Mouse (Mus musculus) limb, embryonic 15.5 days (tissue): ENCODE results near the gene 1700042G07Rik. TPM values are rescaled to one million over a fixed set of nuclear protein-coding genes. Genes with fewer than 3 reads are reported as not detected.
A peak's percentile ranks its signal among the peaks of the same experiment; 100 is the strongest.

Experiments
- ATAC-seq: fragments of 200-750 bp; cut with Nextera tagmentation; 2 replicates; pipeline ENCODE4 v1.8.0; 2017; ENCODE audit warnings: low read depth, moderate TSS enrichment; ENCODE audit not compliant: insufficient number of reproducible peaks, low FRiP score, low TSS enrichment
- H3K27ac ChIP-seq: fragments of 300-500 bp; sonication (generic); 2 replicates; pipeline ENCODE4 v1.5.1; 2015; ENCODE audit warnings: moderate library complexity, mild to moderate bottlenecking, inconsistent platforms
- H3K27me3 ChIP-seq: fragments of 300-500 bp; sonication (generic); 2 replicates; pipeline ENCODE4 v1.6.1; 2015; ENCODE audit warnings: inconsistent platforms
- H3K36me3 ChIP-seq: fragments of 300-500 bp; sonication (generic); 2 replicates; pipeline ENCODE4 v1.6.1; 2015; ENCODE audit warnings: inconsistent platforms
- H3K4me1 ChIP-seq: fragments of 300-500 bp; sonication (generic); 2 replicates; pipeline ENCODE4 v1.6.1; 2015; ENCODE audit warnings: inconsistent platforms
- H3K4me2 ChIP-seq: fragments of 300-500 bp; sonication (generic); 2 replicates; pipeline ENCODE4 v1.6.1; 2015; ENCODE audit warnings: mild to moderate bottlenecking, inconsistent platforms
- H3K4me3 ChIP-seq: fragments of 300-500 bp; sonication (generic); 2 replicates; pipeline ENCODE4 v1.5.1; 2015; ENCODE audit warnings: mild to moderate bottlenecking, inconsistent platforms
- H3K9ac ChIP-seq: fragments of 300-500 bp; sonication (generic); 2 replicates; pipeline ENCODE4 v1.6.1; 2015; ENCODE audit warnings: inconsistent platforms
- H3K9me3 ChIP-seq: fragments of 300-500 bp; sonication (generic); 2 replicates; pipeline ENCODE4 v1.6.1; 2016; ENCODE audit warnings: inconsistent platforms
- WGBS: fragments of 180-500 bp; shearing (Covaris S2); methylation state at CpG from one replicate; pipeline ENCODE4 v1.1.7; 2015; 5-methylcytosine and 5-hydroxymethylcytosine counted together
- polyA plus RNA-seq: library from polyadenylated mRNA; unstranded; fragments of >200 nt; fragmentation: Nextera tagmentation; extraction: Ambion mirVana; gene quantifications from 2 replicates; pipeline ENCODE4 v1.2.1, GENCODE M21; 2015

The 1700042G07Rik gene
- polyA plus RNA-seq, 1 experiment from 2014 or later = not detected

- no peaks in the 10 kb centered on the region for H3K36me3 ChIP-seq
- H3K9me3 ChIP-seq = no peaks in the 10 kb centered on the region
- peak; percentile 35; the same call in 1 of the 2 replicates for ATAC-seq
- no peak overlapping the region; the same call in 1 of the 2 replicates for H3K27ac ChIP-seq
- WGBS = 1% methylated on average over 46 of the region's 47 CpGs
- peak overlapping the region; percentile 91 for H3K4me2 ChIP-seq
- H3K4me3 ChIP-seq = peak overlapping the region; percentile 71
- H3K9ac ChIP-seq = peak overlapping the region; percentile 79
- H3K27me3 ChIP-seq = no peaks in the 10 kb centered on the region
- H3K4me1 ChIP-seq = peaks cover 16% of the 10 kb centered on the region
Observed at GRCm38 (mm10) chr4:116143891-116144717, 29.1 kb upstream of the 1700042G07Rik start.

GRCm38 (mm10) chr4:116149812-116150155 is 23.4 kb upstream of the 1700042G07Rik start:
- 26% methylated on average over 6 of the region's 6 CpGs for WGBS
- Histone ChIP-seq H3K4me1 (peaks cover 23% of the 10 kb centered on the region), H3K9me3 (no peaks in the 10 kb centered on the region), H3K36me3 (peaks cover 31% of the 10 kb centered on the region), H3K4me2 (peak overlapping the region; percentile 67), H3K4me3 (peak overlapping the region; percentile 65), H3K9ac (peak overlapping the region; percentile 92), H3K27ac (peak overlapping the region; percentile 93), H3K27me3 (no peaks in the 10 kb centered on the region)
- ATAC-seq = no peak

GRCm38 (mm10) chr4:116150156-116150861 is 22.9 kb upstream of the 1700042G07Rik start:
- under 1% methylated on average over 65 of the region's 73 CpGs for WGBS
- peaks cover 21% of the 10 kb centered on the region for H3K4me1 ChIP-seq

GRCm38 (mm10) chr4:116150862-116151221 is 22.3 kb upstream of the 1700042G07Rik start:
- peaks cover 21% of the 10 kb centered on the region for H3K4me1 ChIP-seq
- peak overlapping the region; percentile 65 for H3K4me3 ChIP-seq
- no peak for ATAC-seq
- peak overlapping the region; percentile 92 for H3K9ac ChIP-seq
- H3K4me2 ChIP-seq = peak overlapping the region; percentile 67
- H3K27me3 ChIP-seq = no peaks in the 10 kb centered on the region
- H3K9me3 ChIP-seq = no peaks in the 10 kb centered on the region
- 19% methylated on average over 4 of the region's 4 CpGs for WGBS
- H3K36me3 ChIP-seq = peaks cover 42% of the 10 kb centered on the region
- H3K27ac ChIP-seq = peak overlapping the region; percentile 93

More at GRCm38 (mm10) chr4:116150156-116150861, 22.9 kb upstream of the 1700042G07Rik start:
- Histone ChIP-seq H3K27me3 (no peaks in the 10 kb centered on the region), H3K9me3 (no peaks in the 10 kb centered on the region), H3K9ac (peak overlapping the region; percentile 92), H3K36me3 (peaks cover 37% of the 10 kb centered on the region), H3K4me2 (peak overlapping the region; percentile 67), H3K4me3 (peak overlapping the region; percentile 65), H3K27ac (peak overlapping the region; percentile 93)
- ATAC-seq = peak; percentile 84

GRCm38 (mm10) chr4:116151238-116151637 is 21.9 kb upstream of the 1700042G07Rik start, which contains the start of gene Lurap1:
TSS of gene Lurap1 (minus strand) at chr4:116151338.
- Histone ChIP-seq H3K27me3 (no peaks in the 10 kb centered on the region), H3K36me3 (peaks cover 46% of the 10 kb centered on the region), H3K4me3 (peak within 1 kb of the TSS; percentile 65), H3K9ac (peak within 1 kb of the TSS; percentile 92), H3K4me1 (peaks cover 21% of the 10 kb centered on the region), H3K27ac (peak within 1 kb of the TSS; percentile 93), H3K4me2 (peak within 1 kb of the TSS; percentile 67), H3K9me3 (no peaks in the 10 kb centered on the region)
- WGBS = 66% methylated on average over 6 of the region's 6 CpGs
- ATAC-seq = no peak

- ATAC-seq = no peak
Observed at GRCm38 (mm10) chr4:116152702-116153101, 20.5 kb upstream of the 1700042G07Rik start.

GRCm38 (mm10) chr4:116157882-116158281 is 15.3 kb upstream of the 1700042G07Rik start:
- Histone ChIP-seq H3K27ac (no peak overlapping the region), H3K27me3 (no peaks in the 10 kb centered on the region), H3K9me3 (no peaks in the 10 kb centered on the region), H3K4me3 (no peak overlapping the region), H3K36me3 (peaks cover 84% of the 10 kb centered on the region), H3K9ac (no peak overlapping the region), H3K4me1 (no peaks in the 10 kb centered on the region), H3K4me2 (no peak overlapping the region)
- 69% methylated on average over 2 of the region's 2 CpGs for WGBS
- ATAC-seq = no peak

More at GRCm38 (mm10) chr4:116152702-116153101, 20.5 kb upstream of the 1700042G07Rik start:
- Histone ChIP-seq H3K4me1 (peaks cover 21% of the 10 kb centered on the region), H3K9ac (no peak overlapping the region), H3K27me3 (no peaks in the 10 kb centered on the region), H3K36me3 (peaks cover 61% of the 10 kb centered on the region), H3K4me3 (no peak overlapping the region), H3K4me2 (no peak overlapping the region), H3K9me3 (no peaks in the 10 kb centered on the region), H3K27ac (no peak overlapping the region)
- 94% methylated on average over 15 of the region's 15 CpGs for WGBS

- Histone ChIP-seq H3K9ac (no peak overlapping the region), H3K27me3 (no peaks in the 10 kb centered on the region), H3K4me1 (no peaks in the 10 kb centered on the region), H3K4me2 (no peak overlapping the region), H3K4me3 (no peak overlapping the region), H3K36me3 (peaks cover 65% of the 10 kb centered on the region), H3K27ac (no peak overlapping the region), H3K9me3 (no peaks in the 10 kb centered on the region)
- ATAC-seq = no peak
- WGBS = 75% methylated on average over 3 of the region's 3 CpGs
Observed at GRCm38 (mm10) chr4:116159912-116160311, 13.3 kb upstream of the 1700042G07Rik start.

- H3K4me1 ChIP-seq = peaks cover 4% of the 10 kb centered on the region
- no peak overlapping the region for H3K9ac ChIP-seq
- H3K9me3 ChIP-seq = no peaks in the 10 kb centered on the region
- no peak overlapping the region for H3K4me3 ChIP-seq
- no peak for ATAC-seq
- no peak overlapping the region for H3K4me2 ChIP-seq
- 78% methylated on average over 3 of the region's 3 CpGs for WGBS
- no peaks in the 10 kb centered on the region for H3K27me3 ChIP-seq
- no peak overlapping the region for H3K27ac ChIP-seq
- peaks cover 56% of the 10 kb centered on the region for H3K36me3 ChIP-seq
Observed at GRCm38 (mm10) chr4:116160769-116161168, 12.4 kb upstream of the 1700042G07Rik start.

GRCm38 (mm10) chr4:116162142-116162541 is 11.0 kb upstream of the 1700042G07Rik start:
- WGBS = 78% methylated on average over 4 of the region's 4 CpGs
- no peaks in the 10 kb centered on the region for H3K27me3 ChIP-seq
- H3K4me1 ChIP-seq = peaks cover 9% of the 10 kb centered on the region
- no peak overlapping the region for H3K4me2 ChIP-seq
- ATAC-seq = no peak
- peaks cover 42% of the 10 kb centered on the region for H3K36me3 ChIP-seq
- H3K27ac ChIP-seq = no peak overlapping the region
- no peak overlapping the region for H3K4me3 ChIP-seq
- no peak overlapping the region for H3K9ac ChIP-seq
- H3K9me3 ChIP-seq = no peaks in the 10 kb centered on the region

- Histone ChIP-seq H3K27me3 (no peaks in the 10 kb centered on the region), H3K9me3 (no peaks in the 10 kb centered on the region), H3K4me2 (no peak overlapping the region), H3K4me1 (peaks cover 9% of the 10 kb centered on the region), H3K36me3 (peaks cover 15% of the 10 kb centered on the region), H3K27ac (no peak overlapping the region), H3K9ac (no peak overlapping the region), H3K4me3 (no peak overlapping the region)
- no peak for ATAC-seq
- WGBS = 80% methylated on average over 2 of the region's 2 CpGs
Observed at GRCm38 (mm10) chr4:116164759-116165554, 8.2 kb upstream of the 1700042G07Rik start.
